Mouse (Mus musculus) inflammation-experienced regulatory T-cells (primary cell): ENCODE measurements around the gene Dnttip2. TPM values are rescaled to one million over a fixed set of nuclear protein-coding genes. Genes with fewer than 3 reads are reported as not detected.

ENCODE experiments used
- polyA plus RNA-seq, 2 experiments: library from polyadenylated mRNA; unstranded; fragments of 100-300 nt; shearing (Covaris generic); gene quantifications; one replicate each; pipeline ENCODE4 v1.2.1; 2017

Dnttip2 gene
- polyA plus RNA-seq = 10 to 100 TPM; 92.3 to 92.9 TPM

DNA sequence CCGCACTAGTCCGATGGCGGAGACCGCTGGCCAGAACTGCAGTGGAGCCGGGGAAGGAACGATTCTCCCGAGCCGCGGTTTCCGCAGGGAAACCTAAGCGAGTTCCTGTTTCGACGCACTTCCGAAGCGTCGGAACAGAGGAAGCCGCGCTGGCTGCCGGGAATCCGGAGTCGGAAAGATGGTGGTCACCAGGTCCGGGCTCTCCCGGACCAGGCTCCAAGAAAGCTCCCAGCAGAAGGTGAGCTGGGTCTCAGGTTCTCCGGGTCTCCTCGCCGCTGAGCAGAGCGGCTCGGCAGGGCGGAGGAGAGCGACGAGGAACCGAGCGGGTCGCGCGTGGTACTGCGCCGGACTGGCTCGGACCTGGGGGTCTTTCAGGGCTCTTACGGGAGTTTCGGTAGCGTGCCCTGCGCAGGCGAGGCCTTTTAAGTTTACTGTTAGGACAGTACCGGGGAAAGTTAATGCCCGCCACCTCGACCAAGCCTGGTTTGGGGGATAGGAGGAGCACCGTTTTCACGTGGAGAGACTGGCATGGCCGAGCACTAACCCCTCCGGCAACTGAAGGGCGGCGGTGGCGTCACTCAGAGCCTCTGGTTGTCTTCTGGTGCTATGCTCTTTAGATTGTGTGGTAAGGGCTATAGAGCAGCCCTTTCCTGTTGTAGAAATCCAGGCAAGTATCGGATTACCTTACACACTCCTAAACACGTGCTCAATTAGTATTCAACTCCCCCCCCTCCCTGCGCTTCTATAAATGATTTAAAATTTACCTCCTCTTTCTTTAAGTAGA is at the start of gene Dnttip2:
TSS of gene Dnttip2 (plus strand) at position 148 of the 784 bp plus-strand sequence.

GRCm38 (mm10) chr3:122245215-122245877 is 28.8 kb upstream of the Dnttip2 start, which contains the start of gene Gclm:
Gene Gclm, plus strand, starts transcription at chr3:122245557.

DNA sequence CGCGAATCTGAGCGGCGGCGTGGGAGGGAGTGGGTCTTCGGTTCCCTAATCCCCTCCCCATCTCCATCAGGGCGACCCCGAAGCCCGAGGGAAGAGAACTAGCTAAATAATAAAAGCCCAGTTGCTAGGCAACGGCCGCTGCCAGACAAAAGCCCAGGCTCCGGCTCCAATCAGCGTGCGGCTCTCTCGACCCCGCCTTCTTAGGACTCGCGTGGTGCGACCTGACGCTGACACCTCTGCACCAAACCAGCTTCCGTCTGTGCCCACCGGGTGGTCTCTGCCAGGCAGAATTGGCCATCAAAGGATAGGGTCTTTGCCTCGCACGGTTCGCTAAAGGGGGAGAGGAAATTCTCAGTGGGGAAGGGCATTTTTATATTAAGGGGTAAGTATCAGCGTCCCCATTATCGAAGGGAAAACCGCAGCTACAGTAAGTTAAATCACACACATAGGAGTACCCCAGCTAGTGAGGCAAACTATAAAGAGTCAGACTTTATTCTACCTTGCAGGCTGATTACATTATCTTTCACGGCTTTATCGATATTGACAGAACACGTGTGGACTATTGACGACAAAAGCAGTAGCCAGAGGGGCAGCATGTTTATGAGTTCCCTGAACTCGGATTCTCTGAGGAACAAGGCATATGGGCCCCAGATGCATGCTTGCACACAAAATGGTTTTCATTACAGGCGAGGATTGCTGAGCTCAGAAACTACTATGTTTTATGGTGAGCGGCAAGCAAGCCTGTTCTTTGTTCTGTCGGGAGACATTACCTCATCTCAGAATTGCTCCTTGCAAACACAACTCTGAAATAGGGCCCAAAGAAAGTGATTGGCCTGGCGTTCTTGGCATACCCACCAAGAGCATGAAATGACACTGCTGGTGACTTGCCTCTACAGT is 20.0 kb downstream of the Dnttip2 start, which contains the start of gene Bcar3:
TSS of gene Bcar3 (plus strand) at position 183 of the 897 bp plus-strand sequence.

Other genes starting within 250 kb of the Dnttip2 start
- gene Abca4, start 229.9 kb upstream of the Dnttip2 start, polyA plus RNA-seq = 1 to 10 TPM in 1 of 2 experiments, under 1 TPM in 1; 0.16 to 1.3 TPM
- gene Gclm, start 28.8 kb upstream of the Dnttip2 start, polyA plus RNA-seq = 100 to 1,000 TPM in 1 of 2 experiments, 10 to 100 TPM in 1; 64.4 to 108 TPM
- 1 to 10 TPM; 1.0 to 1.9 TPM for gene Bcar3, start 19.7 kb downstream of the Dnttip2 start, polyA plus RNA-seq